In the genomic region with DNA sequence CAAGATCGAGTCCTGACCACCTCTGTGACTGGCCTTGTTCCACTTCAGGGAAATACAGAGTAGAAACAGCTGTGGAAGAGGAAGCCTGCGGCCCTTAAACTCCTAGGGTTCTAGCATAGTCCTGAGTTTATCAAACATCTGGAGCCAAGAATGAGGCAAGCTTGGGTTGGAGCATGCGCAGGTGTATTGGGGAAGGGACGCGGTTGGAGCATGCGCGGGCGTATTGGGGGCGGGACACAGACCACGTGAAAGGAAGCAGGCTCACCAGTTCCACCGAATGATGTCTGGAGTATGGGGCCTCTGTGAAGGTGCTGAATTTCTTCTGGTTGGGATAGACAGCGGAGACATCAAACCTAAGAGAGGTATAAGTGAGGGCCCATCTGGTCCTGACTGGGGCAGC, we compare ENCODE assay signal across 28 mouse cellular contexts. TPM values are rescaled to one million over a fixed set of nuclear protein-coding genes. Genes with fewer than 3 reads are reported as not detected.
A peak's percentile ranks its signal among the peaks of the same experiment; 100 is the strongest.
DNase-seq lines count a peak whose midpoint lies in the region; ATAC-seq and TF ChIP-seq lines count a peak whose summit lies in the region.
"Had no signal": no experiment of that assay in that cellular context is flagged by ENCODE, and none has a peak within 500 bp of the region (broad histone marks: within the 10 kb centered on the region; RNA-seq: fewer than 3 reads in every experiment).

No protein-coding gene starts in this region.

- no peak overlapping the region for H3K9ac ChIP-seq in liver, embryonic 11.5 days (ENCODE audit: low read depth, low read length)
- no peak overlapping the region for H3K9ac ChIP-seq in forebrain, postnatal 0 days
- H3K9ac ChIP-seq: embryonic facial prominence, embryonic 13.5 days; intestine, embryonic 15.5 days; kidney, embryonic 15.5 days; liver, embryonic 14.5 days; neural tube, embryonic 12.5 days had no signal

- peaks cover 11% of the 10 kb centered on the region for H3K27me3 ChIP-seq in liver, embryonic 11.5 days (replicated peaks; ENCODE audit: control insufficient read depth, insufficient read depth, low read length)
- no peaks in the 10 kb centered on the region for H3K27me3 ChIP-seq in forebrain, postnatal 0 days (ENCODE audit: insufficient read depth, low read length)
- H3K27me3 ChIP-seq: intestine, embryonic 15.5 days; neural tube, embryonic 12.5 days had no signal

- peaks cover 7% of the 10 kb centered on the region for H3K4me1 ChIP-seq in liver, embryonic 11.5 days (replicated peaks; ENCODE audit: control insufficient read depth, insufficient read depth, low read length)
- H3K4me1 ChIP-seq in forebrain, postnatal 0 days (ENCODE audit: insufficient read depth) = 0 out of 2 replicates have a peak, but pooled peaks cover 6% of the 10 kb centered on the region

- no peak overlapping the region for H3K4me3 ChIP-seq in liver, embryonic 11.5 days (ENCODE audit: low read depth, low read length)
- no peak overlapping the region for H3K4me3 ChIP-seq in forebrain, postnatal 0 days (ENCODE audit: low read depth, low read length)
- H3K4me3 ChIP-seq: embryonic facial prominence, embryonic 13.5 days; intestine, embryonic 15.5 days; kidney, embryonic 15.5 days; megakaryocyte, embryonic 14.5 days; neural tube, embryonic 12.5 days had no signal

- peak; percentile 63 for DNase-seq in CD4-positive, CD25-positive, alpha-beta regulatory T cell, adult 2 months (ENCODE audit: low read depth, low spot score)
- peak; percentile 81 for DNase-seq in ES-CJ7 (ENCODE audit: low read depth, low spot score)
- DNase-seq in liver, embryonic 11.5 days (ENCODE audit: low spot score) = no peak
- peak; percentile 54 for DNase-seq in thymus, postnatal 14 days
- DNase-seq in gastrocnemius, postnatal 4 days (ENCODE audit: low spot score in 2 of 2) = no peak
- no peak for DNase-seq in forebrain, postnatal 0 days
- DNase-seq: adrenal gland, postnatal 14 days; cerebellum, adult 8-10 months; heart, adult 11 months; layer of hippocampus, postnatal 36 days; left cerebral cortex, postnatal 4 days; right cerebral cortex, postnatal 14 days had no signal

- peak overlapping the region; percentile 31; the same call in 1 of the 2 replicates for H3K4me2 ChIP-seq in liver, embryonic 11.5 days
- no peak overlapping the region for H3K4me2 ChIP-seq in forebrain, postnatal 0 days (ENCODE audit: low read depth)
- H3K4me2 ChIP-seq: embryonic facial prominence, embryonic 13.5 days; intestine, embryonic 15.5 days; kidney, embryonic 15.5 days; neural tube, embryonic 12.5 days had no signal

- WGBS in liver, embryonic 11.5 days = 62% methylated on average over 12 of the region's 12 CpGs
- WGBS in forebrain, postnatal 0 days = 85% methylated on average over 12 of the region's 12 CpGs

- H3K9me3 ChIP-seq in liver, embryonic 11.5 days (ENCODE audit: control insufficient read depth, low read length) = no peaks in the 10 kb centered on the region
- no peaks in the 10 kb centered on the region for H3K9me3 ChIP-seq in forebrain, postnatal 0 days (ENCODE audit: low read length)
- H3K9me3 ChIP-seq: embryonic facial prominence, embryonic 13.5 days; G1E; intestine, embryonic 15.5 days; kidney, embryonic 15.5 days; neural tube, embryonic 12.5 days had no signal

- no peak overlapping the region for H3K27ac ChIP-seq in liver, embryonic 11.5 days (ENCODE audit: low read depth, low read length)
- no peak overlapping the region for H3K27ac ChIP-seq in forebrain, postnatal 0 days (ENCODE audit: low read depth, low read length)
- H3K27ac ChIP-seq: embryonic facial prominence, embryonic 13.5 days; intestine, embryonic 15.5 days; kidney, embryonic 15.5 days; liver, embryonic 14.5 days; neural tube, embryonic 12.5 days; stomach, postnatal 0 days had no signal

- ATAC-seq in CD4-positive, CD25-positive, alpha-beta regulatory T cell, adult 4 months = no peak
- no peak; the same call in 1 of the 2 replicates for ATAC-seq in liver, embryonic 11.5 days (replicated peaks; ENCODE audit: low FRiP score)
- no peak for ATAC-seq in megakaryocyte progenitor cell, adult 5-6 weeks (replicated peaks; ENCODE audit: poor library complexity)
- ATAC-seq in forebrain, postnatal 0 days = no peak
- ATAC-seq: forebrain, embryonic 16.5 days; intestine, embryonic 15.5 days; lung, postnatal 0 days had no signal

- TF ChIP-seq CTCF in forebrain, postnatal 0 days (IDR thresholded peaks at IDR 0.05; ENCODE audit: low read depth) = no peak

- no peaks in the 10 kb centered on the region for H3K36me3 ChIP-seq in liver, embryonic 11.5 days (ENCODE audit: control insufficient read depth, insufficient read depth, low read length)
- no peaks in the 10 kb centered on the region for H3K36me3 ChIP-seq in forebrain, postnatal 0 days (ENCODE audit: insufficient read depth)
- H3K36me3 ChIP-seq: embryonic facial prominence, embryonic 13.5 days; G1E; intestine, embryonic 15.5 days; kidney, embryonic 15.5 days; neural tube, embryonic 12.5 days had no signal

RNA-seq across cellular contexts. Expression of a gene that starts 1.4 kb away (rescaled TPM):
- under 1 TPM in 1 of 2 experiments, not detected in 1; 0.40 TPM for polyA plus RNA-seq in CD4-positive, CD25-positive, alpha-beta regulatory T cell, adult 4 months (2017; shearing (Covaris generic))
- 0.30 and 0.52 TPM in 2 replicates for polyA plus RNA-seq in liver, embryonic 11.5 days (2014; fragmentation: Nextera tagmentation; extraction: Ambion mirVana)
- not detected for total RNA-seq in gastrocnemius, postnatal 4 days (2021)
- not detected in 2 replicates for total RNA-seq in megakaryocyte progenitor cell, adult 5-6 weeks (2015)
- total RNA-seq in megakaryocyte progenitor cell, adult 5-6 weeks (2017) = not detected in 2 replicates
- total RNA-seq in forebrain, postnatal 0 days (2014; rRNA removed) = not detected in 2 replicates
- 0.09 TPM in 1 of 2 replicates, not detected in the other for polyA plus RNA-seq in forebrain, postnatal 0 days (2015; fragmentation: Nextera tagmentation; extraction: Ambion mirVana)
- total RNA-seq: adrenal gland, postnatal 14 days; G1E; gastrocnemius, adult 18-20 months; layer of hippocampus, postnatal 36 days; midbrain, postnatal 0 days had no signal
- polyA plus RNA-seq: embryonic facial prominence, embryonic 13.5 days; forebrain, embryonic 16.5 days; G1E; heart, embryonic 16.5 days; intestine, embryonic 15.5 days; kidney, embryonic 15.5 days; lung, postnatal 0 days; midbrain, postnatal 0 days; spleen, adult 2 months; stomach, postnatal 0 days had no signal

RNA-seq across cellular contexts. Expression of a gene that starts 6.6 kb away (rescaled TPM):
- not detected for polyA plus RNA-seq in CD4-positive, CD25-positive, alpha-beta regulatory T cell, adult 4 months (2017; shearing (Covaris generic))
- polyA plus RNA-seq in liver, embryonic 11.5 days (2014; fragmentation: Nextera tagmentation; extraction: Ambion mirVana) = 0.12 TPM in 2 replicates
- total RNA-seq in gastrocnemius, postnatal 4 days (2021) = under 1 TPM; 0.29 to 0.44 TPM
- total RNA-seq in megakaryocyte progenitor cell, adult 5-6 weeks (2015) = not detected in 2 replicates
- total RNA-seq in megakaryocyte progenitor cell, adult 5-6 weeks (2017) = not detected in 2 replicates
- 2.5 TPM in 2 replicates for total RNA-seq in forebrain, postnatal 0 days (2014; rRNA removed)
- polyA plus RNA-seq in forebrain, postnatal 0 days (2015; fragmentation: Nextera tagmentation; extraction: Ambion mirVana) = 1.2 and 1.6 TPM in 2 replicates
- total RNA-seq: adrenal gland, postnatal 14 days; G1E had no signal
- polyA plus RNA-seq: G1E had no signal

RNA-seq across cellular contexts. Expression of a gene that starts 35.2 kb away (rescaled TPM):
- polyA plus RNA-seq in CD4-positive, CD25-positive, alpha-beta regulatory T cell, adult 4 months (2017; shearing (Covaris generic)) = 10 to 100 TPM; 11.4 to 17.4 TPM
- 11.5 and 11.7 TPM in 2 replicates for polyA plus RNA-seq in liver, embryonic 11.5 days (2014; fragmentation: Nextera tagmentation; extraction: Ambion mirVana)
- total RNA-seq in gastrocnemius, postnatal 4 days (2021) = 1 to 10 TPM; 5.2 to 6.4 TPM
- 3.7 and 6.6 TPM in 2 replicates for total RNA-seq in megakaryocyte progenitor cell, adult 5-6 weeks (2015)
- total RNA-seq in megakaryocyte progenitor cell, adult 5-6 weeks (2017) = 7.7 and 8.8 TPM in 2 replicates
- total RNA-seq in forebrain, postnatal 0 days (2014; rRNA removed) = 13.2 and 13.6 TPM in 2 replicates
- 9.2 and 9.9 TPM in 2 replicates for polyA plus RNA-seq in forebrain, postnatal 0 days (2015; fragmentation: Nextera tagmentation; extraction: Ambion mirVana)

RNA-seq across cellular contexts. Expression of a gene that starts 54.8 kb away (rescaled TPM):
- 1 to 10 TPM; 2.6 to 3.0 TPM for polyA plus RNA-seq in CD4-positive, CD25-positive, alpha-beta regulatory T cell, adult 4 months (2017; shearing (Covaris generic))
- polyA plus RNA-seq in liver, embryonic 11.5 days (2014; fragmentation: Nextera tagmentation; extraction: Ambion mirVana) = 22.9 and 23.0 TPM in 2 replicates
- 10 to 100 TPM; 36.0 to 45.6 TPM for total RNA-seq in gastrocnemius, postnatal 4 days (2021)
- 15.9 and 17.4 TPM in 2 replicates for total RNA-seq in megakaryocyte progenitor cell, adult 5-6 weeks (2015)
- total RNA-seq in megakaryocyte progenitor cell, adult 5-6 weeks (2017) = 9.8 and 11.0 TPM in 2 replicates
- total RNA-seq in forebrain, postnatal 0 days (2014; rRNA removed) = 101 and 105 TPM in 2 replicates
- polyA plus RNA-seq in forebrain, postnatal 0 days (2015; fragmentation: Nextera tagmentation; extraction: Ambion mirVana) = 7.0 and 7.7 TPM in 2 replicates

Comparison
In these comparisons a context has a peak if more than half of its experiments do, and no peak if none do; other contexts are left out.
1. DNase-seq: peak in CD4-positive, CD25-positive, alpha-beta regulatory T cell, adult 2 months (single experiment), ES-CJ7 (single experiment) and thymus, postnatal 14 days (single experiment); none in liver, embryonic 11.5 days (single experiment), gastrocnemius, postnatal 4 days (0 of 2) and forebrain, postnatal 0 days (single experiment).